Mouse (Mus musculus) cerebellum, adult 2 months (tissue): ENCODE results near the gene Gm47955. TPM values are rescaled to one million over a fixed set of nuclear protein-coding genes. Genes with fewer than 3 reads are reported as not detected.
"Not testable (repeated sequence)": the region's sequence is repeated elsewhere in the genome, so short reads cannot be mapped to it uniquely, and the experiment has no call there.

Source experiments
- DNase-seq, 2 experiments: peaks; one replicate each; pipeline ENCODE4 v3.0.0; 2021
- H3K27ac ChIP-seq: fragments of 200-500 bp; 2 replicates; pipeline ENCODE4 v1.5.1; 2012; ENCODE audit warnings: low read length, control low read depth, inconsistent platforms; ENCODE audit not compliant: insufficient read depth
- H3K27me3 ChIP-seq: fragments of 200-500 bp; 2 replicates; pipeline ENCODE4 v1.6.1; 2012; ENCODE audit warnings: inconsistent platforms, mild to moderate bottlenecking, low read length, moderate library complexity; ENCODE audit not compliant: control insufficient read depth, insufficient read depth
- H3K4me1 ChIP-seq: fragments of 200-500 bp; 2 replicates; pipeline ENCODE4 v1.6.1; 2011; ENCODE audit warnings: low read length; ENCODE audit not compliant: control insufficient read depth, insufficient read depth
- H3K4me3 ChIP-seq: fragments of 200-500 bp; replicated peaks from 2 replicates; pipeline ENCODE3; 2011; ENCODE audit warnings: mild to moderate bottlenecking, low read depth, low read length, control low read depth; ENCODE audit not compliant: insufficient read depth
- CTCF ChIP-seq: fragments of 200-500 bp; IDR thresholded peaks from 2 replicates; pipeline ENCODE4 v1.5.1; 2011; ENCODE audit warnings: low read depth, mild to moderate bottlenecking, control low read depth, low read length, moderate library complexity, borderline replicate concordance; ENCODE audit not compliant: insufficient read depth
- POLR2A ChIP-seq: fragments of 200-500 bp; IDR thresholded peaks from 2 replicates; pipeline ENCODE4 v1.6.1; 2011; ENCODE audit warnings: low read length, control low read depth, borderline replicate concordance; ENCODE audit not compliant: insufficient read depth
- WGBS: fragments of 180-500 bp; shearing (Covaris S2); methylation state at CpG from one replicate; pipeline ENCODE4 v1.1.7; 2018; 5-methylcytosine and 5-hydroxymethylcytosine counted together
- polyA plus RNA-seq: library from polyadenylated mRNA; depleted of rRNA; stranded (reverse); fragments of >200 nt; gene quantifications from 2 replicates; pipeline ENCODE4 v1.2.3, GENCODE M21; 2012

Gene Gm47955
- polyA plus RNA-seq, 1 experiment: not detected

- Histone ChIP-seq H3K4me1 (no peaks in the 10 kb centered on the region), H3K27ac (no peak overlapping the region), H3K4me3 (no peak overlapping the region), H3K27me3 (no peaks in the 10 kb centered on the region)
- DNase-seq: no peak
- no peak for TF ChIP-seq CTCF
- TF ChIP-seq POLR2A: no peak
These were observed 17.8 kb downstream of the Gm47955 start for GRCm38 (mm10) chr1:82977840-82978239.

- TF ChIP-seq POLR2A (no peak), CTCF (no peak)
- Histone ChIP-seq H3K4me1 (no peaks in the 10 kb centered on the region), H3K27me3 (no peaks in the 10 kb centered on the region), H3K4me3 (no peak overlapping the region), H3K27ac (no peak overlapping the region)
- no peak for DNase-seq
- 74% methylated on average over 6 of the region's 6 CpGs for WGBS
These were observed 26.7 kb downstream of the Gm47955 start for GRCm38 (mm10) chr1:82986738-82987137.

- no peak for TF ChIP-seq POLR2A
- TF ChIP-seq CTCF: peak; percentile 46; the same call in 1 of the 2 replicates
- Histone ChIP-seq H3K27me3 (no peaks in the 10 kb centered on the region), H3K4me3 (no peak overlapping the region), H3K27ac (no peak overlapping the region), H3K4me1 (no peaks in the 10 kb centered on the region)
- WGBS: 34% methylated on average over 4 of the region's 4 CpGs
- DNase-seq: peak in 1 of 2 experiments; percentile 39
These were observed 27.6 kb downstream of the Gm47955 start for GRCm38 (mm10) chr1:82987530-82988198.

GRCm38 (mm10) chr1:82991062-82991461 is 31.0 kb downstream of the Gm47955 start:
- Histone ChIP-seq H3K27me3 (no peaks in the 10 kb centered on the region), H3K4me3 (no peak overlapping the region), H3K27ac (no peak overlapping the region), H3K4me1 (no peaks in the 10 kb centered on the region)
- TF ChIP-seq POLR2A (no peak), CTCF (no peak)
- no peak for DNase-seq
- 58% methylated on average over 4 of the region's 4 CpGs for WGBS

- Histone ChIP-seq H3K4me3 (no peak overlapping the region), H3K27me3 (no peaks in the 10 kb centered on the region), H3K27ac (no peak overlapping the region), H3K4me1 (no peaks in the 10 kb centered on the region)
- no peak for TF ChIP-seq POLR2A
- TF ChIP-seq CTCF: no peak
- DNase-seq: no peak
- WGBS: 78% methylated on average over 3 of the region's 3 CpGs
These were observed 31.5 kb downstream of the Gm47955 start for GRCm38 (mm10) chr1:82991596-82991995.

- no peak for DNase-seq
- Histone ChIP-seq H3K4me3 (no peak overlapping the region), H3K27me3 (no peaks in the 10 kb centered on the region), H3K27ac (no peak overlapping the region), H3K4me1 (no peaks in the 10 kb centered on the region)
- TF ChIP-seq CTCF (no peak), POLR2A (no peak)
- WGBS: 88% methylated on average over 6 of the region's 6 CpGs
These were observed 32.0 kb downstream of the Gm47955 start for GRCm38 (mm10) chr1:82992093-82992492.

- Histone ChIP-seq H3K27ac (no peak overlapping the region), H3K4me3 (no peak overlapping the region), H3K4me1 (no peaks in the 10 kb centered on the region), H3K27me3 (no peaks in the 10 kb centered on the region)
- 77% methylated on average over 3 of the region's 3 CpGs for WGBS
- no peak for DNase-seq
- no peak for TF ChIP-seq CTCF
- no peak for TF ChIP-seq POLR2A
These were observed 33.9 kb downstream of the Gm47955 start for GRCm38 (mm10) chr1:82993947-82994346.

- DNase-seq, H3K4me3 ChIP-seq, H3K4me1 ChIP-seq, H3K27ac ChIP-seq, H3K27me3 ChIP-seq: not testable (repeated sequence)
- WGBS: 95% methylated on average over 9 of the region's 9 CpGs
These were observed 40.2 kb downstream of the Gm47955 start, which contains the start of gene Gm47959 for GRCm38 (mm10) chr1:83000306-83000705. Gene Gm47959 (plus strand): TSS chr1:83000548.
